Mouse (Mus musculus) ovary, postnatal 10 days (tissue): ENCODE measurements around the gene Cisd3.
"Not testable (repeated sequence)": the region's sequence is repeated elsewhere in the genome, so short reads cannot be mapped to it uniquely, and the experiment has no call there.

ENCODE experiments used
- DNase-seq: peaks from one replicate; pipeline ENCODE4 v3.0.0; 2022; ENCODE audit warnings: low spot score

Gene Cisd3

GRCm38 (mm10) chr11:97711200-97711900 is 25.7 kb downstream of the Cisd3 start:
- no peak for DNase-seq

GRCm38 (mm10) chr11:97712286-97712685 is 26.7 kb downstream of the Cisd3 start:
- DNase-seq = no peak

- DNase-seq = no peak
Observed at GRCm38 (mm10) chr11:97713896-97714295, 28.3 kb downstream of the Cisd3 start.

GRCm38 (mm10) chr11:97714356-97714755 is 28.7 kb downstream of the Cisd3 start:
- no peak for DNase-seq

GRCm38 (mm10) chr11:97714784-97715760 is 29.4 kb downstream of the Cisd3 start:
- DNase-seq = no peak

- DNase-seq = no peak
Observed at GRCm38 (mm10) chr11:97716021-97716420, 30.4 kb downstream of the Cisd3 start.

GRCm38 (mm10) chr11:97717369-97718280 is 32.0 kb downstream of the Cisd3 start:
- DNase-seq = no peak

GRCm38 (mm10) chr11:97718281-97718860 is 32.7 kb downstream of the Cisd3 start:
- no peak for DNase-seq

- DNase-seq = no peak
Observed at GRCm38 (mm10) chr11:97719041-97719440, 33.4 kb downstream of the Cisd3 start.

- no peak for DNase-seq
Observed at GRCm38 (mm10) chr11:97721338-97721737, 35.7 kb downstream of the Cisd3 start.

GRCm38 (mm10) chr11:97723709-97724108 is 38.1 kb downstream of the Cisd3 start:
- no peak for DNase-seq

GRCm38 (mm10) chr11:97728311-97728710 is 42.7 kb downstream of the Cisd3 start:
- DNase-seq = no peak

GRCm38 (mm10) chr11:97728730-97729129 is 43.1 kb downstream of the Cisd3 start:
- DNase-seq = no peak

- DNase-seq = no peak
Observed at GRCm38 (mm10) chr11:97733689-97734088, 48.1 kb downstream of the Cisd3 start.

- DNase-seq = not testable (repeated sequence)
Observed at GRCm38 (mm10) chr11:97734810-97735209, 49.2 kb downstream of the Cisd3 start.

GRCm38 (mm10) chr11:97736645-97737044 is 51.0 kb downstream of the Cisd3 start:
- no peak for DNase-seq

- DNase-seq = no peak
Observed at GRCm38 (mm10) chr11:97737600-97737999, 52.0 kb downstream of the Cisd3 start.
